Mouse (Mus musculus) heart, embryonic 11.5 days (tissue): Measurements from ENCODE around the gene Epb41l1. TPM values are rescaled to one million over a fixed set of nuclear protein-coding genes. Genes with fewer than 3 reads are reported as not detected.

Source experiments
- ATAC-seq: fragments of 200-750 bp; cut with Nextera tagmentation; replicated peaks from 2 replicates; pipeline ENCODE4 v1.8.0; 2017; ENCODE audit warnings: moderate library complexity; ENCODE audit not compliant: insufficient number of reproducible peaks, low FRiP score, low TSS enrichment
- H3K27ac ChIP-seq: fragments of 300-500 bp; sonication (generic); 2 replicates; pipeline ENCODE4 v1.5.1; 2014; ENCODE audit warnings: mild to moderate bottlenecking, low read depth, low read length
- H3K27me3 ChIP-seq: fragments of 300-500 bp; sonication (generic); 2 replicates; pipeline ENCODE4 v1.6.1; 2014; ENCODE audit warnings: mild to moderate bottlenecking, low read length, mixed read lengths; ENCODE audit not compliant: control insufficient read depth, insufficient read depth
- H3K36me3 ChIP-seq: fragments of 300-500 bp; sonication (generic); 2 replicates; pipeline ENCODE4 v1.6.1; 2014; ENCODE audit warnings: mild to moderate bottlenecking, low read length, moderate library complexity, mixed read lengths; ENCODE audit not compliant: control insufficient read depth, insufficient read depth
- H3K4me1 ChIP-seq: fragments of 300-500 bp; sonication (generic); 2 replicates; pipeline ENCODE4 v1.6.1; 2014; ENCODE audit warnings: low read length; ENCODE audit not compliant: control insufficient read depth, insufficient read depth
- H3K4me2 ChIP-seq: fragments of 300-500 bp; sonication (generic); 2 replicates; pipeline ENCODE4 v1.6.1; 2014; ENCODE audit warnings: mild to moderate bottlenecking, moderate library complexity
- H3K4me3 ChIP-seq: fragments of 300-500 bp; sonication (generic); 2 replicates; pipeline ENCODE4 v1.5.1; 2014; ENCODE audit warnings: low read depth, low read length
- H3K9ac ChIP-seq: fragments of 300-500 bp; sonication (generic); 2 replicates; pipeline ENCODE4 v1.6.1; 2014; ENCODE audit warnings: mild to moderate bottlenecking, low read depth, low read length, moderate library complexity
- H3K9me3 ChIP-seq: fragments of 300-500 bp; sonication (generic); replicated peaks from 2 replicates; pipeline ENCODE4 v1.6.1; 2016; ENCODE audit warnings: low read length; ENCODE audit not compliant: control insufficient read depth
- WGBS: fragments of 180-500 bp; shearing (Covaris S2); extraction: QIAGEN DNeasy Blood & Tissue Kit; methylation state at CpG from one replicate; pipeline ENCODE4 v1.1.7; 2014; ENCODE audit not compliant: insufficient replicate concordance; 5-methylcytosine and 5-hydroxymethylcytosine counted together
- polyA plus RNA-seq: library from polyadenylated mRNA; unstranded; fragments of >200 nt; fragmentation: Nextera tagmentation; extraction: Ambion mirVana; gene quantifications from 2 replicates; pipeline ENCODE4 v1.2.1, GENCODE M21; 2014

Gene Epb41l1
- polyA plus RNA-seq, 1 experiment from 2014 or later, result 1.6 TPM

- 74% methylated on average over 8 of the region's 8 CpGs for WGBS
- Histone ChIP-seq H3K27ac (0 out of 2 replicates have a peak overlapping the region, but pooled peaks have one; percentile 22), H3K4me3 (no peak overlapping the region), H3K36me3 (no peaks in the 10 kb centered on the region), H3K27me3 (peaks cover 6% of the 10 kb centered on the region), H3K4me1 (peaks cover 46% of the 10 kb centered on the region), H3K9me3 (no peaks in the 10 kb centered on the region), H3K4me2 (no peak overlapping the region), H3K9ac (no peak overlapping the region)
- no peak for ATAC-seq
Observed at GRCm38 (mm10) chr2:156473696-156474095, 53.0 kb downstream of the Epb41l1 start.

- no peak overlapping the region for H3K9ac ChIP-seq
- ATAC-seq, result no peak
- H3K27me3 ChIP-seq, result peaks cover 6% of the 10 kb centered on the region
- WGBS, result 62% methylated on average over 3 of the region's 3 CpGs
- H3K9me3 ChIP-seq, result no peaks in the 10 kb centered on the region
- H3K4me1 ChIP-seq, result peaks cover 42% of the 10 kb centered on the region
- H3K4me2 ChIP-seq, result peak overlapping the region; percentile 94; the same call in 1 of the 2 replicates
- no peak overlapping the region for H3K27ac ChIP-seq
- H3K36me3 ChIP-seq, result no peaks in the 10 kb centered on the region
- H3K4me3 ChIP-seq, result no peak overlapping the region
Observed at GRCm38 (mm10) chr2:156474111-156474510, 53.4 kb downstream of the Epb41l1 start.

GRCm38 (mm10) chr2:156474891-156475284 lies 54.2 kb downstream of the Epb41l1 start:
- whole genome bisulfite sequencing, result 13% methylated on average over 12 of the region's 12 CpGs
- H3K36me3 ChIP-seq, result no peaks in the 10 kb centered on the region
- peak overlapping the region; percentile 94 for H3K4me2 ChIP-seq
- peak overlapping the region; percentile 82 for H3K9ac ChIP-seq
- H3K9me3 ChIP-seq, result no peaks in the 10 kb centered on the region
- H3K4me3 ChIP-seq, result peak overlapping the region; percentile 71
- peaks cover 6% of the 10 kb centered on the region for H3K27me3 ChIP-seq
- peaks cover 36% of the 10 kb centered on the region for H3K4me1 ChIP-seq
- peak; percentile 46; the same call in 1 of the 2 replicates for ATAC-seq
- peak overlapping the region; percentile 81 for H3K27ac ChIP-seq

GRCm38 (mm10) chr2:156475285-156476110 lies 54.8 kb downstream of the Epb41l1 start:
- Histone ChIP-seq H3K4me2 (peak overlapping the region; percentile 94), H3K36me3 (no peaks in the 10 kb centered on the region), H3K9ac (peak overlapping the region; percentile 82), H3K27ac (peak overlapping the region; percentile 81), H3K27me3 (peaks cover 6% of the 10 kb centered on the region), H3K9me3 (no peaks in the 10 kb centered on the region), H3K4me3 (peak overlapping the region; percentile 71), H3K4me1 (peaks cover 36% of the 10 kb centered on the region)
- ATAC-seq, result peak; percentile 77
- under 1% methylated on average over 44 of the region's 80 CpGs for WGBS

- no peaks in the 10 kb centered on the region for H3K9me3 ChIP-seq
- peak overlapping the region; percentile 71 for H3K4me3 ChIP-seq
- no peaks in the 10 kb centered on the region for H3K36me3 ChIP-seq
- H3K4me2 ChIP-seq, result peak overlapping the region; percentile 94
- no peak overlapping the region for H3K27ac ChIP-seq
- WGBS, result 22% methylated on average over 8 of the region's 8 CpGs
- peaks cover 36% of the 10 kb centered on the region for H3K4me1 ChIP-seq
- H3K27me3 ChIP-seq, result peaks cover 6% of the 10 kb centered on the region
- peak overlapping the region; percentile 82 for H3K9ac ChIP-seq
- ATAC-seq, result no peak
Observed at GRCm38 (mm10) chr2:156476111-156476747, 55.5 kb downstream of the Epb41l1 start.

GRCm38 (mm10) chr2:156476748-156477151 lies 56.0 kb downstream of the Epb41l1 start:
- H3K4me3 ChIP-seq, result peak overlapping the region; percentile 71; the same call in 1 of the 2 replicates

GRCm38 (mm10) chr2:156478046-156478690 lies 57.5 kb downstream of the Epb41l1 start:
- no peak overlapping the region for H3K4me2 ChIP-seq
- H3K4me1 ChIP-seq, result peaks cover 28% of the 10 kb centered on the region
- no peaks in the 10 kb centered on the region; the same call in 1 of the 2 replicates for H3K36me3 ChIP-seq
- H3K9ac ChIP-seq, result no peak overlapping the region
- no peak overlapping the region for H3K4me3 ChIP-seq
- no peak for ATAC-seq
- no peaks in the 10 kb centered on the region for H3K9me3 ChIP-seq
- peaks cover 8% of the 10 kb centered on the region for H3K27me3 ChIP-seq
- WGBS, result 67% methylated on average over 13 of the region's 13 CpGs
- no peak overlapping the region for H3K27ac ChIP-seq

More at GRCm38 (mm10) chr2:156476748-156477151, 56.0 kb downstream of the Epb41l1 start:
- Histone ChIP-seq H3K27ac (no peak overlapping the region), H3K9me3 (no peaks in the 10 kb centered on the region), H3K9ac (0 out of 2 replicates have a peak overlapping the region, but pooled peaks have one; percentile 16), H3K4me2 (peak overlapping the region; percentile 94), H3K27me3 (peaks cover 6% of the 10 kb centered on the region), H3K36me3 (no peaks in the 10 kb centered on the region), H3K4me1 (peaks cover 36% of the 10 kb centered on the region)
- 51% methylated on average over 5 of the region's 5 CpGs for WGBS
- ATAC-seq, result no peak

- Histone ChIP-seq H3K4me1 (peaks cover 12% of the 10 kb centered on the region), H3K27me3 (peaks cover 9% of the 10 kb centered on the region), H3K4me2 (no peak overlapping the region), H3K27ac (no peak overlapping the region), H3K9ac (no peak overlapping the region), H3K9me3 (no peaks in the 10 kb centered on the region), H3K4me3 (no peak overlapping the region), H3K36me3 (no peaks in the 10 kb centered on the region; the same call in 1 of the 2 replicates)
- no peak for ATAC-seq
- WGBS, result 56% methylated on average over 7 of the region's 7 CpGs
Observed at GRCm38 (mm10) chr2:156479833-156480232, 59.1 kb downstream of the Epb41l1 start.
